Mouse (Mus musculus): Measurements from ENCODE around the gene Nudt13. TPM values are rescaled to one million over a fixed set of nuclear protein-coding genes. Genes with fewer than 3 reads are reported as not detected.

Nudt13 gene
- 13.1 and 18.4 TPM in 2 replicates for polyA plus RNA-seq (2014; fragmentation: Nextera tagmentation; extraction: Ambion mirVana)

GRCm38 (mm10) chr14:20294117-20294892 is at the start of gene Nudt13:
TSS of gene Nudt13 (plus strand) at chr14:20294697.
- Histone ChIP-seq H3K4me3 (ENCODE audit: low read length) (peak within 1 kb of the TSS; percentile 49), H3K27ac (ENCODE audit: low read depth, low read length) (no peak within 1 kb of the TSS), H3K9ac (ENCODE audit: low read depth, low read length) (peak within 1 kb of the TSS; percentile 56), H3K27me3 (ENCODE audit: control insufficient read depth, insufficient read depth, low read length) (no peaks in the 10 kb centered on the region), H3K4me1 (ENCODE audit: control insufficient read depth, insufficient read depth, low read length) (peaks cover 5% of the 10 kb centered on the region; the same call in 1 of the 2 replicates), H3K4me2 (replicated peaks; ENCODE audit: low read depth, low read length) (peak within 1 kb of the TSS; percentile 50), H3K9me3 (ENCODE audit: control insufficient read depth, low read length) (no peaks in the 10 kb centered on the region), H3K36me3 (ENCODE audit: control insufficient read depth, insufficient read depth, low read length) (no peaks in the 10 kb centered on the region)
- peak; percentile 96 for ATAC-seq (ENCODE audit: low FRiP score, low TSS enrichment)
- WGBS: 21% methylated on average over 14 of the region's 14 CpGs

DNA sequence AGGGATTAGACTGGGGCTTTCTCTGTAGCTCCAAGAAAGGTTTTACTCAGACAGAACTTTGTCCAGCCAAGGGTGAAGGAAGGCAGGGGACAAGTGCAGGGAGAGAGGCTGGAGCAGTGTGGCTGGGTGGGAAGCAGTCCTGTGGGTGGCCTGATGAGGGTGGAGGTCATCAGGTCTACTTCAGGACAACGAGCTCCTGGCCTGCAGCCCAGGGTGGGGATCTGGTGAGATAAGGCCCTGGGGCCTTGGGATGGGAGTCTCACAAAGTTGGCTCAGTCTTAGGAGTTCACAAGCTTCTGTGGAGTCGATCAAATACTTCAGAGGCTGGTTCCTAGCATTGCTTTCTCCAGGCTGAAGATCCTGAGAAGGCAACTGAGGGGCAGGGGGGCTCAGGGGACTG is 49.2 kb upstream of the Nudt13 start:
- H3K4me1 ChIP-seq (ENCODE audit: control insufficient read depth, insufficient read depth, low read length): 0 out of 2 replicates have a peak, but pooled peaks cover 3% of the 10 kb centered on the region
- no peak overlapping the region for H3K27ac ChIP-seq (ENCODE audit: low read depth, low read length)
- H3K4me3 ChIP-seq (ENCODE audit: low read length): no peak overlapping the region
- no peak overlapping the region for H3K4me2 ChIP-seq (replicated peaks; ENCODE audit: low read depth, low read length)
- H3K36me3 ChIP-seq (ENCODE audit: control insufficient read depth, insufficient read depth, low read length): no peaks in the 10 kb centered on the region
- no peak for ATAC-seq (ENCODE audit: low FRiP score, low TSS enrichment)
- 55% methylated on average over 2 of the region's 2 CpGs for WGBS
- no peaks in the 10 kb centered on the region for H3K27me3 ChIP-seq (ENCODE audit: control insufficient read depth, insufficient read depth, low read length)
- H3K9ac ChIP-seq (ENCODE audit: low read depth, low read length): no peak overlapping the region
- 0 out of 2 replicates have a peak, but pooled peaks cover 2% of the 10 kb centered on the region for H3K9me3 ChIP-seq (ENCODE audit: control insufficient read depth, low read length)

DNA sequence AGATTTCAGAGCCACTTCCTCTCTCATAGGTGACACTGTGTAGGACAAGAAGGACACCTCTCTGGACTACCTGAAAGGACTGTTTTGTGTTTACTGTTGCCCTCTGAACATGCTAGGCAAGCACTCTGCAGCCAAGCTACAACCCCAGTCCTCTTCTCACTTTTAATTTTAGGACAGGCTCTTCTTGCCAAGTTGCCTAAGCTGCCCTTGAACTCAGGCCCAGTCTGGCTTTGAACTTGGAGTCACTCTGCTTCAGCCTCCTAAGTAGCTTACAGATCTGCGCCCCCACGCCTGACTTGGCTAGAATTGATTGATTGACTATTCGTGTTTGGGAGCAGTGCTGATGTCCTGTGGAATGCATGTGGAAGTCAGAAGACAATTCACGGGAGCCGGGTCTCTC is 48.6 kb upstream of the Nudt13 start:
- 74% methylated on average over 5 of the region's 5 CpGs for WGBS

DNA sequence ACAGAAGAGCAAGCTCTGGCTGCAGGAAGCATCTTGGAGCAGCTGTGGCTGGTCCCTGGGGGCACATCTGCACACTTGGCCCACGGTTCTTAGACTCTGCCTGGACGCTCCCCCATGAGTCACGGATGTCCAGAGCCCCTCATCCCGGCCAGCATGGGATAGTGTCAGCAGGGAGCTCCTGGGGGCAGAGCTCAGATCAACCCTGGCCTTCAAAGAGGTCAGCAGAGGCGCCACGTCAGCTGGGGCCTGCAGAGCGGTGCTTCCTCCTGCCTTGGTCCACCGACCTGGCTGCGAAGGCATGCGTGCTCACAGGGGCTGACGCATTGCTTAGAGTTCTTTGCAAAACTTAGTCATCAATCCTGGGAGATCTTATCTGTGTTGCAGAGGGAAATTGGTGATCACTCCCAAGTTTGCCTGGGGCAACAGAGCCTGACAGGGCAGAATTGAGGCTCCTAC is 47.7 kb upstream of the Nudt13 start:
- Histone ChIP-seq H3K27ac (ENCODE audit: low read depth, low read length) (no peak overlapping the region), H3K9me3 (ENCODE audit: control insufficient read depth, low read length) (no peaks in the 10 kb centered on the region), H3K4me3 (ENCODE audit: low read length) (no peak overlapping the region), H3K27me3 (ENCODE audit: control insufficient read depth, insufficient read depth, low read length) (no peaks in the 10 kb centered on the region), H3K4me1 (ENCODE audit: control insufficient read depth, insufficient read depth, low read length) (0 out of 2 replicates have a peak, but pooled peaks cover 3% of the 10 kb centered on the region), H3K9ac (ENCODE audit: low read depth, low read length) (no peak overlapping the region), H3K4me2 (replicated peaks; ENCODE audit: low read depth, low read length) (no peak overlapping the region), H3K36me3 (ENCODE audit: control insufficient read depth, insufficient read depth, low read length) (no peaks in the 10 kb centered on the region)
- 0 out of 2 replicates have a peak, but pooled peaks have one; percentile 17 for ATAC-seq (ENCODE audit: low FRiP score, low TSS enrichment)
- 54% methylated on average over 11 of the region's 11 CpGs for WGBS

More for the DNA sequence above, 48.6 kb upstream of the Nudt13 start:
- Histone ChIP-seq H3K9ac (ENCODE audit: low read depth, low read length) (no peak overlapping the region), H3K9me3 (ENCODE audit: control insufficient read depth, low read length) (no peaks in the 10 kb centered on the region), H3K36me3 (ENCODE audit: control insufficient read depth, insufficient read depth, low read length) (no peaks in the 10 kb centered on the region), H3K27ac (ENCODE audit: low read depth, low read length) (no peak overlapping the region), H3K4me3 (ENCODE audit: low read length) (no peak overlapping the region), H3K4me1 (ENCODE audit: control insufficient read depth, insufficient read depth, low read length) (0 out of 2 replicates have a peak, but pooled peaks cover 3% of the 10 kb centered on the region), H3K27me3 (ENCODE audit: control insufficient read depth, insufficient read depth, low read length) (no peaks in the 10 kb centered on the region), H3K4me2 (replicated peaks; ENCODE audit: low read depth, low read length) (no peak overlapping the region)
- no peak for ATAC-seq (ENCODE audit: low FRiP score, low TSS enrichment)

GRCm38 (mm10) chr14:20248001-20248400 is 46.5 kb upstream of the Nudt13 start:
- whole genome bisulfite sequencing: 93% methylated on average over 3 of the region's 3 CpGs
- Histone ChIP-seq H3K4me1 (ENCODE audit: control insufficient read depth, insufficient read depth, low read length) (0 out of 2 replicates have a peak, but pooled peaks cover 3% of the 10 kb centered on the region), H3K27ac (ENCODE audit: low read depth, low read length) (no peak overlapping the region), H3K27me3 (ENCODE audit: control insufficient read depth, insufficient read depth, low read length) (no peaks in the 10 kb centered on the region), H3K36me3 (ENCODE audit: control insufficient read depth, insufficient read depth, low read length) (no peaks in the 10 kb centered on the region), H3K4me2 (replicated peaks; ENCODE audit: low read depth, low read length) (no peak overlapping the region), H3K9ac (ENCODE audit: low read depth, low read length) (no peak overlapping the region), H3K9me3 (ENCODE audit: control insufficient read depth, low read length) (no peaks in the 10 kb centered on the region), H3K4me3 (ENCODE audit: low read length) (no peak overlapping the region)
- ATAC-seq (ENCODE audit: low FRiP score, low TSS enrichment): no peak

DNA sequence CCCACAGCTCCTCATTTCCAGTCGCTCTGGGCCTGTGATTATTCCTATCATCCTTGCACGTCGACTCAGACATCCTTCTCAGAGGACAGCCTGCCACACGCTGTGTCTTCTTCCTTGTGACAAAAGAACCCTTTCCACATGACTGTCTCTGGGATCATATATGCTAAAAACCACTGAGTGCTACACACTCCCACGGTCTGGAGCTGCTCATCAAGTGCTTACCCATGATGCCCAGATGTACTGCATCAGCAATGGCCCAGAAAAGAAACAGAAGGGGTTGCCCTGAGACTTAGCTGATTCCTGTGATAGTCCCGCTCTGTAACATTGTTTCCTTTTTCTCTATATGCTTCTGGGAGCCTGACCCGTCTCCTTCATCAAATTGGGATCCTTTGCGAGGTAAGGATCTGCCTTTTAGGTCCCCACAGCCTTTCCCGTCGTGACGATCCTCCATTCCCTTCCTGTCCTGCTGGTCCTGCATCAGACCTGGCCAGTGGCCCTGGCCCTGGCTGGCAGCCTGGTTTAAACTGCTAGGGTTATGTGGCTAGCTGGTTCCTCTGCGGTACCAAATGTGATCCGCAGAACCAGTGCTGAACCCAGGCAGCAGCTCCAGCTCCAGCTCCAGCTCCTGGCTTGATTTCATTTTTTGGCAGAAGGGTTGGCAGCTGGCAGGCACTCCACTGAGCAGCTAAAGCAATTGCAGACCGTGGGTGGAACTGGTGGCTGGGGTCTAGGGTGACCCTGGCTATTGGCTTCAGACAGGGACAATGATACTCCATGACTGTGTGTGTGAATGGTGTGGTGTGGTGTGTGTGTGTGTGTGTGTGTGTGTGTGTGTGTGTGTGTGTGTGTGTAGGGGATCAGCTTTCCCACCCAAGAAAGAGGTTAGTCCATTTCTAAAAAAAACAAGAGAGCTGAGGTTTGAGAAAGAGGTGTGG is 44.0 kb upstream of the Nudt13 start:
- H3K4me1 ChIP-seq (ENCODE audit: control insufficient read depth, insufficient read depth, low read length): no peaks in the 10 kb centered on the region
- WGBS: 70% methylated on average over 14 of the region's 14 CpGs
- H3K9ac ChIP-seq (ENCODE audit: low read depth, low read length): no peak overlapping the region
- ATAC-seq (ENCODE audit: low FRiP score, low TSS enrichment): no peak
- H3K36me3 ChIP-seq (ENCODE audit: control insufficient read depth, insufficient read depth, low read length): no peaks in the 10 kb centered on the region
- no peaks in the 10 kb centered on the region for H3K9me3 ChIP-seq (ENCODE audit: control insufficient read depth, low read length)
- H3K4me3 ChIP-seq (ENCODE audit: low read length): no peak overlapping the region
- no peak overlapping the region for H3K4me2 ChIP-seq (replicated peaks; ENCODE audit: low read depth, low read length)
- H3K27me3 ChIP-seq (ENCODE audit: control insufficient read depth, insufficient read depth, low read length): no peaks in the 10 kb centered on the region
- H3K27ac ChIP-seq (ENCODE audit: low read depth, low read length): no peak overlapping the region

GRCm38 (mm10) chr14:20258185-20259113 is 36.0 kb upstream of the Nudt13 start:
- H3K27me3 ChIP-seq (ENCODE audit: control insufficient read depth, insufficient read depth, low read length): no peaks in the 10 kb centered on the region
- H3K4me1 ChIP-seq (ENCODE audit: control insufficient read depth, insufficient read depth, low read length): no peaks in the 10 kb centered on the region
- WGBS: 54% methylated on average over 8 of the region's 8 CpGs
- H3K9me3 ChIP-seq (ENCODE audit: control insufficient read depth, low read length): no peaks in the 10 kb centered on the region
- peak; percentile 39 for ATAC-seq (ENCODE audit: low FRiP score, low TSS enrichment)
- no peaks in the 10 kb centered on the region for H3K36me3 ChIP-seq (ENCODE audit: control insufficient read depth, insufficient read depth, low read length)
- H3K9ac ChIP-seq (ENCODE audit: low read depth, low read length): no peak overlapping the region
- no peak overlapping the region for H3K4me2 ChIP-seq (replicated peaks; ENCODE audit: low read depth, low read length)
- no peak overlapping the region for H3K4me3 ChIP-seq (ENCODE audit: low read length)
- H3K27ac ChIP-seq (ENCODE audit: low read depth, low read length): no peak overlapping the region

DNA sequence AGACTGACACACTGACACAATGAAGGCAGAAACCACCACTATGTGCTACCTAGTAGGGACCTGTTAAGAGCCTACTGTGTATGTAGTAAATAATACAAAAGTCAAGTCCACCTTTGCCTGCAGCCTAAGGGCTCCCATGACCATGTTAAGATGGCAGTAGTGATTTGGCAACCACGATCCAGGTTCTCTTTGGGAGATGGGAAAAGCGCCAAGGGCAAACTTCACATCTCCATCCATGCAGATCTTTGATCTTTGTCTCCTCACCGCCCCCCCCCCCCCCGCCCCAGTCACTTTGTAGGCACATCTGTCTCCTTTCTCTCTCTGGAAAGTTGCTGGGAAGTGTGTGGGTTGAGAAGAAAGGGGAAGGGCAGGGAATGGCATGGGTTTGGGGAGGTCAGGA is 32.2 kb upstream of the Nudt13 start:
- WGBS: 72% methylated on average over 4 of the region's 4 CpGs
- Histone ChIP-seq H3K4me1 (ENCODE audit: control insufficient read depth, insufficient read depth, low read length) (no peaks in the 10 kb centered on the region), H3K9ac (ENCODE audit: low read depth, low read length) (no peak overlapping the region), H3K27ac (ENCODE audit: low read depth, low read length) (no peak overlapping the region), H3K4me2 (replicated peaks; ENCODE audit: low read depth, low read length) (no peak overlapping the region), H3K27me3 (ENCODE audit: control insufficient read depth, insufficient read depth, low read length) (no peaks in the 10 kb centered on the region), H3K4me3 (ENCODE audit: low read length) (no peak overlapping the region), H3K36me3 (ENCODE audit: control insufficient read depth, insufficient read depth, low read length) (no peaks in the 10 kb centered on the region), H3K9me3 (ENCODE audit: control insufficient read depth, low read length) (no peaks in the 10 kb centered on the region)
- no peak for ATAC-seq (ENCODE audit: low FRiP score, low TSS enrichment)

Data from kidney, embryonic 14.5 days (tissue).